Mouse (Mus musculus): ENCODE results near the gene Prss8. TPM values are rescaled to one million over a fixed set of nuclear protein-coding genes. Genes with fewer than 3 reads are reported as not detected.

Gene Prss8
- polyA plus RNA-seq, 1 experiment, result not detected

GRCm38 (mm10) chr7:127903971-127904796 is 25.7 kb downstream of the Prss8 start, which contains the start of gene Bckdk:
Bckdk (plus strand) TSS chr7:127904082.
- no peak for TF ChIP-seq MYOD1 (IDR thresholded peaks at IDR 0.05; ENCODE audit: control insufficient read depth, insufficient read length, low read depth)
- TF ChIP-seq USF1 (IDR thresholded peaks at IDR 0.05; ENCODE audit: low read depth), result no peak
- TF ChIP-seq MYOG (IDR thresholded peaks at IDR 0.05; ENCODE audit: control insufficient read depth, extremely low read depth, insufficient read length), result no peak
- TF ChIP-seq CTCF (IDR thresholded peaks at IDR 0.05; ENCODE audit: control insufficient read depth, insufficient read depth, insufficient read length), result no peak
- no peak for TF ChIP-seq CEBPB (IDR thresholded peaks at IDR 0.05; ENCODE audit: low read depth)
- TF ChIP-seq MAX (IDR thresholded peaks at IDR 0.05), result no peak
- TF ChIP-seq FOSL1 (IDR thresholded peaks at IDR 0.05; ENCODE audit: insufficient read depth, low read length, poor library complexity, severe bottlenecking), result no peak
- peak within 1 kb of the TSS; percentile 85 for H3K4me3 ChIP-seq (ENCODE audit: insufficient read depth, poor library complexity, severe bottlenecking)
- peaks cover 2% of the 10 kb centered on the region for H3K79me3 ChIP-seq (ENCODE audit: low read depth)
- peak within 1 kb of the TSS; percentile 76 for H3ac ChIP-seq (ENCODE audit: control insufficient read depth, insufficient read length, low read depth)
- H3K79me2 ChIP-seq (ENCODE audit: control insufficient read depth, insufficient read depth), result peaks cover 10% of the 10 kb centered on the region
- H3K36me3 ChIP-seq (ENCODE audit: control insufficient read depth, insufficient read depth), result peaks cover 30% of the 10 kb centered on the region
- peaks cover 7% of the 10 kb centered on the region for H3K27me3 ChIP-seq (ENCODE audit: control insufficient read depth, insufficient read depth, insufficient read length)

GRCm38 (mm10) chr7:127901772-127902171 is 28.1 kb downstream of the Prss8 start:
- H3K27me3 ChIP-seq (ENCODE audit: control insufficient read depth, insufficient read depth, insufficient read length), result peaks cover 9% of the 10 kb centered on the region
- peaks cover 10% of the 10 kb centered on the region for H3K79me2 ChIP-seq (ENCODE audit: control insufficient read depth, insufficient read depth)
- H3ac ChIP-seq (ENCODE audit: control insufficient read depth, insufficient read length, low read depth), result no peak overlapping the region
- no peak overlapping the region for H3K4me3 ChIP-seq (ENCODE audit: insufficient read depth, poor library complexity, severe bottlenecking)
- peaks cover 15% of the 10 kb centered on the region for H3K36me3 ChIP-seq (ENCODE audit: control insufficient read depth, insufficient read depth)
- TF ChIP-seq CEBPB (IDR thresholded peaks at IDR 0.05; ENCODE audit: low read depth) (no peak), MYOG (IDR thresholded peaks at IDR 0.05; ENCODE audit: control insufficient read depth, extremely low read depth, insufficient read length) (no peak), MYOD1 (IDR thresholded peaks at IDR 0.05; ENCODE audit: control insufficient read depth, insufficient read length, low read depth) (no peak), CTCF (IDR thresholded peaks at IDR 0.05; ENCODE audit: control insufficient read depth, insufficient read depth, insufficient read length) (no peak), MAX (IDR thresholded peaks at IDR 0.05) (no peak), USF1 (IDR thresholded peaks at IDR 0.05; ENCODE audit: low read depth) (no peak), FOSL1 (IDR thresholded peaks at IDR 0.05; ENCODE audit: insufficient read depth, low read length, poor library complexity, severe bottlenecking) (no peak)
- H3K79me3 ChIP-seq (ENCODE audit: low read depth), result peaks cover 2% of the 10 kb centered on the region

- Histone ChIP-seq H3K36me3 (ENCODE audit: control insufficient read depth, insufficient read depth) (no peaks in the 10 kb centered on the region), H3K79me3 (ENCODE audit: low read depth) (peaks cover 2% of the 10 kb centered on the region), H3K4me3 (ENCODE audit: insufficient read depth, poor library complexity, severe bottlenecking) (no peak overlapping the region), H3K27me3 (ENCODE audit: control insufficient read depth, insufficient read depth, insufficient read length) (peaks cover 9% of the 10 kb centered on the region), H3ac (ENCODE audit: control insufficient read depth, insufficient read length, low read depth) (no peak overlapping the region), H3K79me2 (ENCODE audit: control insufficient read depth, insufficient read depth) (peaks cover 7% of the 10 kb centered on the region)
- TF ChIP-seq CEBPB (IDR thresholded peaks at IDR 0.05; ENCODE audit: low read depth) (no peak), CTCF (IDR thresholded peaks at IDR 0.05; ENCODE audit: control insufficient read depth, insufficient read depth, insufficient read length) (no peak), MYOG (IDR thresholded peaks at IDR 0.05; ENCODE audit: control insufficient read depth, extremely low read depth, insufficient read length) (no peak), USF1 (IDR thresholded peaks at IDR 0.05; ENCODE audit: low read depth) (no peak), MAX (IDR thresholded peaks at IDR 0.05) (no peak), MYOD1 (IDR thresholded peaks at IDR 0.05; ENCODE audit: control insufficient read depth, insufficient read length, low read depth) (no peak), FOSL1 (IDR thresholded peaks at IDR 0.05; ENCODE audit: insufficient read depth, low read length, poor library complexity, severe bottlenecking) (no peak)
Observed at GRCm38 (mm10) chr7:127899997-127900396, 29.9 kb downstream of the Prss8 start.

- no peak overlapping the region for H3ac ChIP-seq (ENCODE audit: control insufficient read depth, insufficient read length, low read depth)
- no peaks in the 10 kb centered on the region for H3K36me3 ChIP-seq (ENCODE audit: control insufficient read depth, insufficient read depth)
- peaks cover 9% of the 10 kb centered on the region for H3K27me3 ChIP-seq (ENCODE audit: control insufficient read depth, insufficient read depth, insufficient read length)
- TF ChIP-seq MAX (IDR thresholded peaks at IDR 0.05), result no peak
- TF ChIP-seq USF1 (IDR thresholded peaks at IDR 0.05; ENCODE audit: low read depth), result no peak
- no peak for TF ChIP-seq MYOD1 (IDR thresholded peaks at IDR 0.05; ENCODE audit: control insufficient read depth, insufficient read length, low read depth)
- TF ChIP-seq MYOG (IDR thresholded peaks at IDR 0.05; ENCODE audit: control insufficient read depth, extremely low read depth, insufficient read length), result no peak
- no peak for TF ChIP-seq FOSL1 (IDR thresholded peaks at IDR 0.05; ENCODE audit: insufficient read depth, low read length, poor library complexity, severe bottlenecking)
- TF ChIP-seq CTCF (IDR thresholded peaks at IDR 0.05; ENCODE audit: control insufficient read depth, insufficient read depth, insufficient read length), result no peak
- no peak for TF ChIP-seq CEBPB (IDR thresholded peaks at IDR 0.05; ENCODE audit: low read depth)
- H3K79me3 ChIP-seq (ENCODE audit: low read depth), result no peaks in the 10 kb centered on the region
- H3K4me3 ChIP-seq (ENCODE audit: insufficient read depth, poor library complexity, severe bottlenecking), result no peak overlapping the region
- H3K79me2 ChIP-seq (ENCODE audit: control insufficient read depth, insufficient read depth), result no peaks in the 10 kb centered on the region
Observed at GRCm38 (mm10) chr7:127898179-127898956, 31.5 kb downstream of the Prss8 start.

- Histone ChIP-seq H3K79me3 (ENCODE audit: low read depth) (no peaks in the 10 kb centered on the region), H3K79me2 (ENCODE audit: control insufficient read depth, insufficient read depth) (no peaks in the 10 kb centered on the region), H3ac (ENCODE audit: control insufficient read depth, insufficient read length, low read depth) (no peak overlapping the region), H3K4me3 (ENCODE audit: insufficient read depth, poor library complexity, severe bottlenecking) (no peak overlapping the region), H3K27me3 (ENCODE audit: control insufficient read depth, insufficient read depth, insufficient read length) (peaks cover 9% of the 10 kb centered on the region), H3K36me3 (ENCODE audit: control insufficient read depth, insufficient read depth) (no peaks in the 10 kb centered on the region)
- TF ChIP-seq CEBPB (IDR thresholded peaks at IDR 0.05; ENCODE audit: low read depth) (no peak), FOSL1 (IDR thresholded peaks at IDR 0.05; ENCODE audit: insufficient read depth, low read length, poor library complexity, severe bottlenecking) (no peak), CTCF (IDR thresholded peaks at IDR 0.05; ENCODE audit: control insufficient read depth, insufficient read depth, insufficient read length) (no peak), MAX (IDR thresholded peaks at IDR 0.05) (no peak), MYOD1 (IDR thresholded peaks at IDR 0.05; ENCODE audit: control insufficient read depth, insufficient read length, low read depth) (no peak), USF1 (IDR thresholded peaks at IDR 0.05; ENCODE audit: low read depth) (no peak), MYOG (IDR thresholded peaks at IDR 0.05; ENCODE audit: control insufficient read depth, extremely low read depth, insufficient read length) (no peak)
Observed at GRCm38 (mm10) chr7:127897542-127897941, 32.4 kb downstream of the Prss8 start.
